Mouse (Mus musculus) brain, embryonic 14.5 days (tissue): ENCODE measurements around the gene Recql.

Source experiments
- CTCF ChIP-seq: fragments of 200-500 bp; IDR thresholded peaks from 2 replicates; pipeline ENCODE4 v1.5.1; 2012; ENCODE audit warnings: inconsistent platforms, mild to moderate bottlenecking, moderate library complexity, borderline replicate concordance; ENCODE audit not compliant: insufficient read depth, insufficient read length; ENCODE audit errors: extremely low read depth
- POLR2A ChIP-seq: fragments of 200-500 bp; IDR thresholded peaks from 2 replicates; pipeline ENCODE4 v1.6.1; 2012; ENCODE audit warnings: mild to moderate bottlenecking, inconsistent platforms, borderline replicate concordance; ENCODE audit not compliant: poor library complexity, insufficient read depth, insufficient read length, severe bottlenecking; ENCODE audit errors: extremely low read depth

- TF ChIP-seq POLR2A (no peak), CTCF (no peak)
These were observed 17.3 kb downstream of the Recql start for GRCm38 (mm10) chr6:142369568-142369967.
